Mouse (Mus musculus) natural killer cell, adult 2 months (primary cell): ENCODE results near the gene Dner.

Experiments
- DNase-seq, 2 experiments: peaks; one replicate each; pipeline ENCODE4 v3.0.0; 2022; ENCODE audit warnings: low spot score in 2 of 2

Dner gene

DNA sequence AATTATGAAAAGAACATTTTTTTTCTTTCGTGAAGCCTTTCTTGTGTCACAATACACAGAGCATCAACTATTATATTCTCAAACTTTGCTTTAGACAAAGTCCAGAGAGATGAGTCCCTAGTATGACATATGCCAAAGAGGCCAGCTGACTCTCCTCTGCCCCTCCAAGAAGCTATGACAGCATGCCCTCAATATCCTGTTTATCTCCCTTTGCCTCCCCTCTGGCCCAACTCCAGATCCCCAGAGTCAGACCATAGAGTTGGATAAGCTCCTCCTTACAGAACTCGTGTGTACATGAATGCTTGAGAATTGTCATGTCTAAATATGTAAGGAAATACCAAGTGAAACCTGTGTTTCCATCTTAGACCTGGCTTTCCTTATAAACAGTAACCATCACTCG lies 170.5 kb downstream of the Dner start:
- no peak for DNase-seq

DNA sequence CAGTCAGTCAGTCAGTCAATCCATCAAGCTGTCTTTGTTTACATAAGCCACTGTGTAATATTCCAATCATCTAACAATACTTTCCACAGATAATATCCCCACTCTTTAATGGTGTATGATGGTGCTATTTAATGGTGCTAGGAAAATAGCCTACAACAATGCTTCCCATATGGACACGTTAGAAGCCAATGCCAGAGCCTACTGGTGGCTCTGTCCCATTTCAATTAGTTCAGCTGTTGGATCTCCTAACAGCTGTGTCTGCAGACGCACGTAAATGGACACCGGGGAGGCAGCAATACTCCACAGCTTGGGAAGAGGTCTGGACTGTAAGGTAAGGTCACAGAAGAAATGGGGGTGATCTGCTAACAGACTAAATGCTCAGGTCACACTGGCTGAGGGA lies 171.6 kb downstream of the Dner start:
- no peak for DNase-seq

DNA sequence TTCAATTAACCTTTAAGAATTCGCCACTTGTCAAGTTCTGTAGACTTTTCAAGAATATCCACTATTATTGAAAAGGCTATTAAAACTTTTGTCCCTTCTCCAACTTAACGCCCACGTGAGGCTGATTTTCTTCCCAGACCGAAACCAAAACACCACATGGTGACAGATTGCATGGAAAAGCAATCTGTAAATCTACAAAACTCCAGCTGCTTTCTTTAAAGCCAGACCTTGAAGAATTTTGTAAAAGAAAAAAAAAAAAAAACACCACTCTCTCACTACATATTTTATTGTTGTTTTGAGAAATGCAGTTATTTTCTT lies 173.1 kb downstream of the Dner start:
- DNase-seq = no peak

DNA sequence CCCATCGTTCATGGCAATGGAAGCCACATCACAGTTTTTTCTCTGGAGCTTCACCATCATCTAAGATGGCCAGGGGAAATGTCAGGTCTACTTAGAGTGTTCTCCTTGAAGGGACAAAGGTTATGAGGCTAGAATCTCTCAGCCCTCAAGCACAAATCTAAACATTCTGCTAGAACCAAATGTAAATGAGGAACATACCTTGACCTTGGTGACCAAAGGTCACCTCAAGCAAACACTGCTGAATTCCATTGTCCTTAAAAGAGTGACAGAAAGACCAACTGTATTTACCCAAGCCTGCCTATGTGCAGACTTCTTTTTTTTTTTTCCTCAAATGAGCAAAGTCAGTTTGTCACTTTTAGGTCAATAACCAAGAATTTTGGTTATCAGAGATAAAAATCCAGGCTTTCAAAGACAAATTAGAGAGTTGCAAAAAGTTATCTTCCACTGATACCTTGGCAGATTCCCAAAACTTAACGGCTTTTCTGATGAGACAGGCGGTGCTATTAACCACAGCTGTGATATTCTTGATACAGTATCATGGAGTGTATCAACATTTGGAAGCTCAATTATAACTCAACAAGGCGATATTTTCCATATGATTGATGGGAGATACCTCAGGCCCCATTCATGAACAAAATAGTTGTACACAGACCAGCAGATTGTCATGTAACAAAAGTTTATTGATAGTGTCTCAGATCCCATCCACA lies 173.6 kb downstream of the Dner start:
- DNase-seq = no peak

DNA sequence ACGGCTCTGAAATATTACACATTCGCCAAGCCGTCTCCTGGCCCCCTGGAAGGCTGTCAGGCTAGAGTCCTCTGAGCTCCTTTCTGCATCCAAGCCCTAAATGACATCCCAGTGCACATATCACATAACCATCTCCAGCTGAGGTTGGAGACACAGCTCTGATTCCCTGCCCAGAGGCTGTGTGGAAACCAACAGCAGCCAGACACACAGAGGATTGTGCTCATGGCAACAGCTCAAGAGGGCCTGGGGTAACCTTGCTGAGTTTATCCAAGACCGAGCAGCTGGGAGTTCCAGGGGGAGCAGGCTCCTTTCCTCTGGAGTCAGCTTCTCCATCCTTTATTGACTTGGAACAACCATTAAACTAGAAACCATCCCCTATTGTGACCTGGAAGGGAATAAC lies 177.7 kb downstream of the Dner start:
- DNase-seq = no peak

DNA sequence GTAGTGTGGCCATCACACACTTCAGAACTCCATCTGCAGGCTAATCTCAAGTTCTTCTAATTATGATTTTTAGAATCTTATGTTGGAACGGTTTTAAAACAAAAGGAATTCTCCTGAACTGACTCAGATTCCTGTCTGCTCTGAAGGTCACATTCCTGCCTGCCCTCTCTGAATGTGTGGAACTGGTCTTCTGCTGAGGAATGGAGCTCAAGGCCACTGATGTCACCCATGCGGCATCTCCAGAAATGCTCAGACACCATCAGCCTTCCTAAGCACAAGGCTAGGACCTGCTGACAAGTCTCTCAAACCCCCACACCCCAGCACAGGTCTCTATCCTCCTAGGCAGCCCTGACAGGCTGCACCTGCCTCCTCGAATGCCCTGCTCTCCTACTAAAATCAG lies 182.8 kb downstream of the Dner start:
- no peak for DNase-seq

DNA sequence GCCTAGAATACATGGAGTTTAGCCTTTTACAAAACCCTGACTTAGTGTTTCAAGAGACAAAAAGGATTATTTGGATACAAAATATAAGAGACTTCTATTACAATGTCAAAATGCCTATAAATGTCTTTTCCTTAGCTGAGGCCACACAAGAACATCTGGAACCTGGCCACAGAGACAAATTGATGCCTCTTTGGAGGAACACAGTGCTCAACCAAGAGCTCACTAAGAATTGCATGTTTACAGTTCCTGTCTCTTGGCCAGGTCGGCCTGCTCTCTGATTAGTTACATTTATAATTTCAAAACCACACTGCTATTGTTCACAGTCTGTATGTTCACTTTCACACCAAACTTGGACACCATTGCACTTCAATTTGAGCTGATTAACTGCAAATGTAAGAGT lies 187.5 kb downstream of the Dner start:
- DNase-seq = no peak

DNA sequence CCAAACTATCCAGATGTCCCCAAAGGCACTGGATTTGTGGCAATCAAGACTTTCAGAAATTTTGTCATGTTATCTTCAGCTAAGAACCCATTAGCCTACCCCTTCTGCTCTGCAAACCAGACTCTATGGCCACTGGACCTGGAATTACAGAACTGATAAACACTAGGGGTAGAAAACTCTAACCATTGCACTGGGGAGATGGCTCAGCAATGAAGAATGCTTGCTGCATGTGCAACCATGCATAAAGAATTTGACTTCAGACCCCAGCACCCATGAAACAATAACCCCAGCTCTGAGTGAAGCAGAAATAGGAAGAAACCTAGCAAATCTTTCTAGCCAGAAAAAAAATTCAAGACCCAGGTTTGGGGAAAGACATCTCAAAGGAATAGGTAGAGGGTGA lies 188.5 kb downstream of the Dner start:
- no peak for DNase-seq

DNA sequence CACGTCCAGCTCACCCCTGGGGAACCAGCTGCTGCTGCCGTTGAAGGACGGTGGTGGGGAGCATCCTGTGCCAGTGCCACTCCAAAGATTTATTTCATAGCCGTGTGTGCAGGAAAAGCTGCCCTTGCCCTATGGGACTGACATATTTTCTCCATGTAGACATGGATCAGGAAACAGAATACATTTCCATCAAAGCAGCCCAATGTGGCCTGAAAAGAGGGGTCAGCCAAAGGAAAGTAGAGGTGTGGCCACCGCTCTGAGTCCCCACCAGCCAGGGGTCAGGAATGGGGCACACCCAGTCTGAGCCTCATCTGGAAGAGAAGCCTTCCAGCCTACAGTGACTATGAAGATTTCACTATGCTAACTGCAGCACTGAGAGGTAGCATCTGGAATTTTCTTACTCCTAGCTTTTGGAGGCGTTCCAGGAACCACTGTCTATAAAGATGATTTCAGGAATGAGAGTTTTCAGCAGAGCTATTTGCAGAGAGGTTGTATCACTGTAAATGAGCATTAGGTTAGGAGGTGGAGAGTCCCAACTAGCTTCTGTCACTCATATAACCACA lies 189.0 kb downstream of the Dner start:
- no peak for DNase-seq

DNA sequence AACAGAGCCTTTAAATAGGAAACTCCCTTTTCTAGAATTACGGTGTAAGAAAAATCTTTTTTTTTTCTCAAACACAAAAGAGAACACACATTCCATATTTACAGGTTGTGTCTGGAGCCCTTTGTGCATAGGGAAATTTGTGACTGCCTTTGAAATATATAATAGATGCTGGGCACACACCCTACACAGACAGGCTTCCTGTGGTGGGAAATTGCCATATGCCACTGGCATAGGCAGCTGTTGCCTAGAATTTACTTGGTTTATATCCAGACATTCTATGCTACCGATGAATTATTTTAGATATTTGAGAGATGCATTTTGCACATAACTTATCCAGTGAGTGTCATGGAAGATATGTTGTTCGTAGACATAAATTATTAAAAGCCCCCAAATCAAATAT lies 195.3 kb downstream of the Dner start:
- DNase-seq = no peak

DNA sequence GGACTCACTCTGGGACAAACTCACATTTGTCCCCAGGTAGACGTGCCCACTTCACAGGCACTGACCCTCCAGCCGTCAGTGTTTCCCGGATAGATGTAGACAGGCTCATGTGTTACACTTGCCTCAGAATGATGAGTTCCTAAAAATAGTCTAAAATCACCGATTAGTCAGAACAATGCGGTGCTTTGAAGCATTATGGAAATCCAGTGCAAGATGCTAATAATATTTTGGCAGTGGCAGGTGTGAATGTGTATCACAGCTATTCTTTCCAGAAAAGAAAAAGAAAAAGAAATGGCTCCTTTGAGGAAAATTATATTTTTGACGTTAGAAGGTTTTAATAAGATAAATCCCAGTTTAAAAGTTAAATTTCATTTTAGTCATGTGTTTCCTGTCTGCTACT lies 204.3 kb downstream of the Dner start:
- DNase-seq = no peak

DNA sequence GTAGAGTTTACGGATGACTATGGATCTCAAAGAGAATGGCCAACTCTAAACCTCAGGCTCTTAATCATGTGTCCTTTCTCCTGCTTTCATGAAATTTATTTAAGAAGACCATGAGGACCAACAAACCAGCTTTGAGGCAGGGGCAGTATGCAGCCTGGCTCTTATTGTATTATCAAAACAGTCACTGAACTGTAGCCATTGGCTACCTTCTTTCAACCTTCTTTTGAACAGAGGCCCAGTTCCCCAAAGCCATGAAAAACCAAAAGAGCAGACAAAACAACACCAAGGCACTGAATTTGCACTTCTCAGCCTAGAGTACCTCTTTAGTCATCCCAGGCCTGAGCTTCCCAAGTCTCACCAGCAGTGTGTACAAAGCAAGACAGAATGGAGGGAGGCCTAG lies 207.5 kb downstream of the Dner start:
- no peak for DNase-seq

DNA sequence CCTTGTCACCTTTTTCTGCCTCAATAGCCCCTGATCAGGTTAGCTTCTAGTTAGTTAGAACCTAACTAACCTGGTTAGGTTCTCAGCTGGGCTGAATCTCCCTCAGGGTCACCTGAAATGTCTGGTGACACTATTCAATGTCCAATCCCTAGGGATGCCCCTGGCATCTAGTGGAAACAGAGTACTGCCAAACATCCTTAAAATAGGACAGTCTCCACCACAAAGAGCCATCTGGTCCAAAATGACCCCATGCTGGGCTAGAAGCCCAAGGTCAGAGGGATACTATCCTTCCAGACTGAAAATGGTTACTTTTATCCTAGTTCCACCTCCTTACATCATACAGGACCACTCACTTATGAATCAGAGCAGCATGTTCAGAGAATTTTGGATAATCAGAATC lies 211.0 kb downstream of the Dner start:
- DNase-seq = no peak

DNA sequence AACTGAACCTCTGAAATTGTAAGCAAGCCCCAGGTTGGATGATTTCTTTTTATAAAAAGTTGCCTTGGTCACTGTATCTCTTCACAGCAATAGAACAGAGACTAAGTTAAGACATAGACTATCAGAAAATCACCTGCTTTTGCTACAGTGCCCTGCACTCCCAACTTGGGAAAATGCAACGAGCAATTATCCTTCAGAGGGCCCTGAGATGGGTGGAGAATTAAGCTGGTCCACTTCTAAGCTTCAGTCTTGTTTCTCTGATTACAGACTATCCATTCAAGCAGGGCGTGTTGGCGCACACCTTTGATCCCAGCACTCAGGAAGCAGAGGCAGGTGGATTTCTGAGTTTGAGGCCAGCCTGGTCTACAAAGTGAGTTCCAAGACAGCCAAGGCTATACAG lies 211.4 kb downstream of the Dner start:
- DNase-seq = no peak

DNA sequence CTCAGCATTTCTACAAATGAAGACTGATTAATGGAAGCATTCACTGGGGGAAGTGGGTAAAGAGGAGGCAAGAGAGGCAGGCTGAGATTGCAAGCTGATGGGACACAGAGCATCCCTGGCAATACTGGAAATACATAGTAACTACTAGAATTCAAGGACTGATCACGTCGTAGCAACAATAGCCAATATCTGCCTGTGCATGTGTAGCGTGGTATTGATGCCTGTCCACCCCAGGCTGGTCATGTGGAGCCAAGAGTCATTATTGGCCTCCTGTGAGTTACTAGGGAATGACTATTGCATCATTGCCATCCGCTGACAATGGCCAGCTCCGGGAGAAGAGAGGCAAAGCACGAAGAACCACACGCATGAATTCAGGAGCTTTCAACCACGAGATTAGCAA lies 216.0 kb downstream of the Dner start:
- DNase-seq = no peak

DNA sequence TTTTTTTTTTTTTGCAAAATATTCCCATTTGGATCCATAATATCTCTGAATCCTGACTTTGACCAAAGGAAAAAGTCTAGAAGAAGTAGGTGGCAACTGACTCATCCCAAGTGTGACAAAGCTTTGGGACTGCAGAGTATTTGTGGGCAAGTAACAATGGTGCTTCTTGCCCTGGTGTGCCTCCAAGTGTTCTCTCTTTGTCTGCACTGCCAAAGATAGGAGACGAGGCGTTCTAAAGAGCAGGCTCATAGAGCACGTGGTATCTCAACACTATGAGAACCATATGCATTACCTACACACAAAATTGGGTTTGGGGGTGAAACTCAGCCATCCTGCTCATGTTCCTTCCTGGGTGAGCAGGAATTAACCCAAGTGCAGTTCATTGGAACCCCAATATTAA lies 221.7 kb downstream of the Dner start:
- DNase-seq = no peak

DNA sequence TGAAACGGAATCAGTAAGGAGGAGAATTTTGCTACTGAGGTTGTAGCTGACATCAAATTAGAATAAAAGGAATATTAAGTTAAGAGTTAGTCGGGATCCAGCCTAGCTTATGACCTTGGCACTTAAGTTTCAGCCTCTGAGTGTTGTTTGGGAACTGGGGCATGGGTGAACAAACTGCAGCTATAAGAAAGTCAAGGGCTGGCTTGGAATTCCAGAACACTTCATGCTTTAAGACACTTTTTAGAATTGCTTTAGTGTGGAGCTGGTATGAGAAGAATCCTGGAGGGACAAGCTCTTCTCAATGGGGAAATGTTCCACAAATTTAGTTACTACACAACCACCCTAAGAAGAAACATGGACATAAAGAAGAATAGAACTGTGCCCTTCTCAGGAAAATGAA lies 223.8 kb downstream of the Dner start:
- no peak for DNase-seq

DNA sequence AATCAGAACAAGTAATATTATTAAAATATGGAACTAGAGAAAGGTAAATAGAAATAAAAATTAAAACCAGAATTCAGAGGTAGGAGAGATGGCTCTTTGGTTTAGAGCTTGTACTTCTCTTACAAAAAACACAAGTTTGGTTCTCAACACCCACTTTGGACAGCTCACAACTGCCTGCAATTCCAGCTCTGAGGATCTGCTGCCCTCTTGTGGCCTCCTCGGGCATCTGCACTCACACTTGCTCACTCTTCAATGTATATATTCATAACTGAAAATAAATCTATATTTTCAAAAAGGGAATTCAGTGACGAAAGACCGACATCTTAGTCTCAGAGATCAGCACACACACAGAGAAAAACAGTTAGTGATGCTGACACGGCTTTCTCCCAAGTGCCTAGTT lies 225.7 kb downstream of the Dner start:
- no peak for DNase-seq

DNA sequence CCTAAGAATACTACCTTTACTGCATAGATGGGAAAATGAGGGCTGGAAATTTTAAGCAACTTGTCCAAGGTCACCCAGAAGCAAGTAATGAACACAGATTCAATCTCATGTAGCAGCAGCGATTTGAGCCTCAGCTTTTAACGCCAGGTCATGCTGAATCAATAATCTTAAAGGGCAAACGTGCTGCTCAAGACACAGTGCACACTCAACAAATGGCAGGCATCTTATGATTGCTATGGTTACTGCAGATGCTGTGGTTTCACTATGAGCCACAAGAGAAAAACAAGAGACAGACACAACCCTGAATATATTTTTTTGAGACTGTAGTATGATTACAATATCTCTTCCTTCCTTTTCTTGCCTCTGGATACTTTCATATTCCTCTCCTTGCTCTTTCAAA lies 228.4 kb downstream of the Dner start:
- DNase-seq = no peak

DNA sequence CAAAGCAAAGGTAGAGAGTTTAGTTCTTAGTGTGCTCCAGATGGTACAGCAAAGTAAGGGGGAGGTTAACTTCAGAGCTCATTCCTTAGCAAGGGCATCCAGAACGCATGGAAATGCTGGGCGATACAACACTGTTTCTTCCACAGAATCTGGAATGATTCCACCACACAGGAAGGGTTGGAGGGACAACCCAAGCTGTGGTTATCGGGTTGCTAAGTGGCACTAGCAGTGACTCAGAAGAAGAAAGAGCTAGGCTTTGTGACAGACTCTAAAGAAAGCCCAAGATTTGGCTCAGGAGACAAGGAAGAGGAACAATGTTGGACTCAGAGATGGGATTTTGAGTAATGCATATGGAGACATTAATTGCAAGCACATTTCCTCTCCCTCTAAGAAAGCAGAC lies 231.3 kb downstream of the Dner start:
- no peak for DNase-seq

DNA sequence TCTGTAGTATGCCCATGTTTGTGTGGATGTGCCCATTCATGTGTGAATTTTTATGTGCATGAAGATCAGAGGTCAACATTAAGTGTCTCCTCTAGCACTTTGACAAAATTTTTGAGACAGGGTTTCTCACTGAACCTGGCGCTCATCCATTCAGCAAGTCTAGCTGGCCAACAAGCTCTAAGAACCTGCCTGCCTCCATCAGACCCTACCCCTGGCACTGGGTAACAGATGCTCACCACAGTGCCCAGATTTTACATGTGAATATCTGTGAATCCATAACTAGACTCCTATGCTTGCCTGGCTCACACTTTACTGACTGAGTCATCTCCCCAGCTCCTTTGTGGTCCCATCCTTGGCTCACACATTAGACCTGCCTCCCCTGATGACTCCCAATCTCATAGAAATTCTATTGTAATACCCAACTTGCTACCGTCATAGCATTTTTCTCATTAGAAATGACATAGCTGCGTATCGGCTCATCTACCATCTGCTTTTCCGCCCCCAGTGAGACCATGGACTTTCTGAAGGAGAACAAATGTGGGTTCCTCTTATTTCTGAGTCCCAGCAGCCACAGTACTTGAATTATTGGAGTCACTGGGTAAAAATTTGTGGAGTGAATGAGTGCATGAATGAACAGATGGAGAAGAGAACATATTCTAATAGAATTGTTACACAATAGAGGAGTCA lies 231.9 kb downstream of the Dner start:
- DNase-seq = no peak

DNA sequence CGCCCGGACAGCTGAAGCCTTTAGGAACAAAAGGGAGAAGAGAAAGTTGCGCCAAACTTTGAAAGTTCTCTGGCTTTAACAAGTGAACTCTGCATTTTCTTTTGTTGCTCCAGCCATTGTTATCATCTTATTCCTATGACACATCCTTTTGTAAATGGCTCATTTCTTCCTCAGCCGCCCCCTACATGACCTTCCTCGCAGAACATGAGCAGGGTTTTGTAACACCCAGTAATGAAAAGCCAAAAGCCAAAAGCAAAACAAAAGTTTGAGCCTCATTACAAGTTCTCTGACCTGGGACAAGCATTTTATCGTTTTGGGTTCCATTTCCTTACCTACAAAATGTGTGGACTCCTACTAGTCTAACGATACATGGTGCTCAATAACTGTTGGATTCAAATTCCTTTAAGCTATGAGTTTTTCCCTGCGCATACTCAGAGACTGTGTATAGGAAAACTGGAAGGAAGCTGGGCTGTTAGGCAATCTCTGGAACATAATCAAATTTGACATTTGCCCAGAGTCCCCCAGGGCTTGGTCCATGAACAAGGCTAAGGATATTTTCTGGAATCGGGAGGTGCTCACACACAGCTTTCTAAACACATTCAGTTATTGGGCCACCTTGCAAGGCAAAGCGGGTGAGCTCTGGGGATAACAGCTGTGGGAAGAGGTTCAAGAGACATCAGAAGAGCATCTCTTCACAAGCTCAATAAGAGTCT lies 246.3 kb downstream of the Dner start:
- DNase-seq = no peak

DNA sequence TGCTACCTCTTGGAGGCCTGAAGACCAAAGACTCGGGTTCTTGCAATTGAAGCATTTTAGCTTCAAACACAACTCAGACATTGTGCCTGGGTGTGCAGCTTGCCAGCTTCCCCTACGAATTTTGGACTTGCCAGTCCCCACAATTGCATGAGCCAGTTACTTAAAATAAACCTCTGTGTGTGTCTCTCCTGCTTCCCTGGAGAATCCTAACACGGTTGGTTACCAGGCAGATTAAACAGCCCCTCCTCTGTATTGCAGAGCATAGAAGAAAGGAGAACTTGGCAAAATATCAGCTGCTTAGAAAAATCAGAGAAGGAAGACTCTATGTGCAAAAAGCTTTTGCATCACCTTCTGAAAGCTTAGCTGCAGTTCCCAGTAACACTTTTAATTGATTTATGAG lies 252.4 kb downstream of the Dner start:
- no peak for DNase-seq
